Mouse (Mus musculus): ENCODE data around the gene Wdfy2. TPM values are rescaled to one million over a fixed set of nuclear protein-coding genes. Genes with fewer than 3 reads are reported as not detected.

The Wdfy2 gene
- total RNA-seq, 2 experiments from 2014 or later, result 10.5 to 12.8 TPM

GRCm38 (mm10) chr14:62984410-62984809 is 146.9 kb downstream of the Wdfy2 start, which contains the start of gene Defb48:
Gene Defb48, minus strand, starts transcription at chr14:62984510.
- DNase-seq (ENCODE audit: low spot score in 2 of 2), result no peak
- intact Hi-C loops (cut with DNase I), result no loop called here

DNA sequence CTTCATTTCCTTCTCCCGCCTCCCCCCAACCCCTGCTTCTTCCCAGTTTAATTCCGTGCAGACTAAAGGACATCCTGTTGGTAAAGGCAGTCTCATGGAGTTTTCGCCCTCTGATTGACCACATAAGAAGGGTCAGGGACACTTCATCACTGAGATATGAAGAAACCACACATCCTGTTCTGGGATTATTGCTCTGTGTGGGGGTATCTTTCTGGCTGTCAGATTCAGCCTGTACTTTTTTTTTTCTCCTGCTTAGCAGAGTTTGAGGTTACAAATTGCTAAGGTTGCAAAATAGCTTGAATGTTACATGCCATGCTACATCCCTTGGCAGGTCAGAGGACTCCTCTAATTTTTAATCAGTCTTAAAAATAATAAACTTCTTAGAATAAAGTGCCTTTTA is 153.8 kb downstream of the Wdfy2 start:
- intact Hi-C loops (cut with DNase I), result no loop called here
- DNase-seq (ENCODE audit: low spot score in 2 of 2), result no peak

DNA sequence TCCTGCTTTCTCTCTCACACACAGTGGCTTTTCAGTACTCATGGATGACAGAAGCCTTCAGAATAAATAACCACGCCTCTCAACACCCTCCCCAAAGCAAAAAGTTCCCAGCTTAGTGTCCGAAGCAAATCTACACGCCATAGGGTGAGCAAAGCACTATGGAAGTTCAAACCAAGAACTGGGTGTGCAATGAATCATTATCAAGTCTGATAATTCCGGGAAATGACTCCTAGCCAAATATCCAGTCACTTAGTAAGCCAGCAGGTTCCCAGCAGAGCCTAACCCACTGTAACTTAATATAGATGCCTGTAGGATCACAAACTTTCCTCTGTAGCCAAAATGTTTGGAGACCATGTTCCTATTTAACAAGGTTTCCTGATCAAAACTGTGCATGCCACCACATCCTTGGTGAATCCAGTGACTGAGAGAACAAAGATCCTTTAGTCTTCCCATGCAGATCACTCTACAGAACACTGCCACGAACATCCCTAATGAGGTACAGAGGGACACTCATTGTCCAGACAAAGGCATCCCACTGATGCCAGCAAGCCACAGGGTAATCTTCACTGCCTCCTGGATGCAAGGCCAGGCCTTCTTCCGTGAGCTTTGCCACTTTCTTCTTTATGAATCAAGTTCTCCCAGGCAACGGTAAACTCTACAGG is 154.5 kb downstream of the Wdfy2 start:
- no peak for DNase-seq (ENCODE audit: low spot score in 2 of 2)
- intact Hi-C loops (cut with DNase I), result no loop called here

DNA sequence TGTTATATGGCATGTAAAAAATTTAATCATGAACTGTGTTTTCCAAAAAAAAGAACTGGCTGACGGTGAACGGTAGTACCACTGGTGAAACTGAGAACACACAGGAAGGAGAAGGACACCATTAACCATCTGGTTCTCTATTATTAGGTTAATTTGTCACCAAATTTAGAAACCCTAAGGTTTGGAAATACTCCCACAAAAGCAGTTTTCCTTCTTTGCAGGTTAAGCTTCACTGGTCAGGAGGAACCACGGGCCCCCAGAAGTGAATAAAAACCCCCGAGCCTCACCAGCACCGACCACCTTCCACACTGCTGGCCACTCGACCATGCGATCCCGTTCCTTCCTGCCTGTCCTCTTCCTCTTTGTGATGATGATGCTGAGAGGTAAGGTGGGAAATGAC is 160.3 kb downstream of the Wdfy2 start, which contains the start of gene Defb47:
Defb47 (plus strand) TSS at position 301 of the 400 bp plus-strand sequence.
- DNase-seq (ENCODE audit: low spot score in 2 of 2), result no peak
- intact Hi-C loops (cut with DNase I), result no loop called here

- intact Hi-C loops (cut with DNase I), result no loop called here
- DNase-seq (ENCODE audit: low spot score in 2 of 2), result no peak
Measured at GRCm38 (mm10) chr14:62998977-62999376, 161.5 kb downstream of the Wdfy2 start.

- intact Hi-C loops (cut with DNase I), result no loop called here
Measured at GRCm38 (mm10) chr14:63002588-63002987, 165.1 kb downstream of the Wdfy2 start.

More at GRCm38 (mm10) chr14:63002588-63002987, 165.1 kb downstream of the Wdfy2 start:
- no peak for DNase-seq (ENCODE audit: low spot score in 2 of 2)

Small RNA genes lying within 50 kb of the gene (microRNA-seq; reads per million reads assigned to microRNA genes)
- not detected for gene Mir6541
- 1.0 reads per million for gene Mir8098

Other genes starting within 250 kb of the Wdfy2 start
- not detected for gene Serpine3, start 174.0 kb upstream of the Wdfy2 start, total RNA-seq (2021)
- gene Ints6, start 76.5 kb upstream of the Wdfy2 start, total RNA-seq (2021), result 10 to 100 TPM; 36.7 to 38.0 TPM
- not detected for gene Defb48, start 146.8 kb downstream of the Wdfy2 start, total RNA-seq (2021)
- not detected for gene Defb47, start 160.4 kb downstream of the Wdfy2 start, total RNA-seq (2021)
- not detected for gene Defb43, start 174.1 kb downstream of the Wdfy2 start, total RNA-seq (2021)
- gene Defb42, start 209.3 kb downstream of the Wdfy2 start, total RNA-seq (2021), result not detected
- not detected for gene Defb30, start 212.3 kb downstream of the Wdfy2 start, total RNA-seq (2021)